Comparison of ENCODE assay signal across 8 mouse cellular contexts in the genomic region with DNA sequence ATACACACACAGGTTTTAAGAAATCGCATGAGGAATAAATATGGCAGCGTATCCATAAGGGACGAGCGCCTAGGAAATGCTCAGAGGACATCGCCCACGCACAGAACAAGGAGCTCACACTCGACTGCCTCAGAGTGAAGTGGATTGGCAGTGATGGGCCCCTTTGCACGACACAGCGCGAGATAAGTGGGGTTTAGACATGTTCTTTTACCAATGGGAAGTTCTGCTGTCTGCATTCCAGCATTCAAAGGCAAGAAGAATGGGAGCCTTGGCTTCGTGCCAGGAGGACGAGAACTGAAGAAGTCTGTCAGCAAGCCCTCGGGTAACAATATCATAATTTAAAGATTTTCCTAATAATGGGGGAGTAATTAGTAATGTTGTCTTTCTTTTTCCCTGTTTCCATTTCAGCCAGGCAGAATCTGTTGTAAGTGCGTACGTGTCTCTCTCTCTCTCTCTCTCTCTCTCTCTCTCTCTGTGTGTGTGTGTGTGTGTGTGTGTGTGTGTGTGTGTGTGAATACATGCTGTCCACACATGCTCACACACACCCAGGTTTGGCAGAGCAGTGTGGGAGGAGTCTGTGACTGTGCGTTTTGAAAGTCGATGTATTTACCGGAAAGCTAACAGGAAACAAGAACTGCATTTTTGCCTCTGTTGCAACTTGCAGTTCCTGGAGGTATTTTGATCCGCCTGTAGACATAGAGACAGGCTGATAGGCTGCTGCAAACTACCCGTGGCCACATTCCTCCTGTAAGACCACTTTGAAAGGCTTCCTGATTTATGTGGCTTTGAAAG.
A peak's percentile ranks its signal among the peaks of the same experiment; 100 is the strongest.
DNase-seq lines count a peak whose midpoint lies in the region; ATAC-seq lines count a peak whose summit lies in the region.
"Had no signal": no experiment of that assay in that cellular context is flagged by ENCODE, and none has a peak within 500 bp of the region (broad histone marks: within the 10 kb centered on the region; RNA-seq: fewer than 3 reads in every experiment).

No protein-coding gene starts in this region.

- H3K4me3 ChIP-seq in kidney, embryonic 16.5 days (ENCODE audit: low read length): no peak overlapping the region
- H3K4me3 ChIP-seq: neural tube, embryonic 13.5 days had no signal

- no peak for ATAC-seq in kidney, embryonic 16.5 days (ENCODE audit: low FRiP score, low TSS enrichment)
- ATAC-seq in megakaryocyte-erythroid progenitor cell, adult 5-6 weeks (replicated peaks; ENCODE audit: low FRiP score, low TSS enrichment, poor library complexity, severe bottlenecking): no peak

- DNase-seq in kidney, adult 18-20 months: no peak
- peak; percentile 3 for DNase-seq in NIH3T3 (ENCODE audit: low read depth)
- peak; percentile 14 for DNase-seq in embryo, embryonic 10.5 days (ENCODE audit: low spot score)
- DNase-seq in left cerebral cortex, postnatal 4 days: peak; percentile 43
- DNase-seq in thymus, postnatal 10 days (ENCODE audit: low spot score in 2 of 2): peak; percentile 37 to 41

- no peak overlapping the region for H3K27ac ChIP-seq in kidney, embryonic 16.5 days (ENCODE audit: low read length)
- H3K27ac ChIP-seq: neural tube, embryonic 13.5 days had no signal

- no peak overlapping the region for H3K9ac ChIP-seq in kidney, embryonic 16.5 days (replicated peaks; ENCODE audit: low read length)
- H3K9ac ChIP-seq: neural tube, embryonic 13.5 days had no signal

- no peaks in the 10 kb centered on the region for H3K9me3 ChIP-seq in kidney, embryonic 16.5 days (ENCODE audit: low read length)
- H3K9me3 ChIP-seq: neural tube, embryonic 13.5 days had no signal

- 51% methylated on average over 20 of the region's 20 CpGs for WGBS in kidney, embryonic 16.5 days

- intact Hi-C loops in left cerebral cortex, postnatal 4 days (cut with DNase I): no loop called here

- H3K36me3 ChIP-seq in kidney, embryonic 16.5 days (ENCODE audit: insufficient read depth, low read length): no peaks in the 10 kb centered on the region
- H3K36me3 ChIP-seq: neural tube, embryonic 13.5 days had no signal

- H3K4me2 ChIP-seq in kidney, embryonic 16.5 days (replicated peaks; ENCODE audit: low read depth, low read length): peak overlapping the region; percentile 7; the same call in 1 of the 2 replicates
- H3K4me2 ChIP-seq: neural tube, embryonic 13.5 days had no signal

- no peaks in the 10 kb centered on the region for H3K27me3 ChIP-seq in kidney, embryonic 16.5 days (ENCODE audit: insufficient read depth, low read length)
- H3K27me3 ChIP-seq: neural tube, embryonic 13.5 days had no signal

- no peaks in the 10 kb centered on the region for H3K4me1 ChIP-seq in kidney, embryonic 16.5 days (ENCODE audit: insufficient read depth, low read length)
